Mouse (Mus musculus) testis, adult 2 months (tissue): ENCODE data around the gene Hyal3. TPM values are rescaled to one million over a fixed set of nuclear protein-coding genes. Genes with fewer than 3 reads are reported as not detected.
A peak's percentile ranks its signal among the peaks of the same experiment; 100 is the strongest.

Experiments
- H3K27ac ChIP-seq: fragments of 200-500 bp; 2 replicates; pipeline ENCODE4 v1.5.1; 2012; ENCODE audit warnings: low read depth, low read length; ENCODE audit not compliant: control insufficient read depth, insufficient read depth
- H3K27me3 ChIP-seq: fragments of 200-500 bp; 2 replicates; pipeline ENCODE4 v1.6.1; 2012; ENCODE audit warnings: mild to moderate bottlenecking, low read length, moderate library complexity; ENCODE audit not compliant: control insufficient read depth, insufficient read depth
- H3K36me3 ChIP-seq: fragments of 200-500 bp; 2 replicates; pipeline ENCODE4 v1.6.1; 2012; ENCODE audit warnings: mild to moderate bottlenecking, low read length; ENCODE audit not compliant: control insufficient read depth, insufficient read depth
- H3K4me1 ChIP-seq: fragments of 200-500 bp; 2 replicates; pipeline ENCODE4 v1.6.1; 2012; ENCODE audit warnings: low read length; ENCODE audit not compliant: control insufficient read depth, insufficient read depth
- H3K4me3 ChIP-seq: fragments of 200-500 bp; 2 replicates; pipeline ENCODE4 v1.5.1; 2012; ENCODE audit warnings: low read depth, mild to moderate bottlenecking, low read length, moderate library complexity, mixed read lengths; ENCODE audit not compliant: control insufficient read depth
- CTCF ChIP-seq: fragments of 200-500 bp; IDR thresholded peaks from 2 replicates; pipeline ENCODE4 v1.5.1; 2012; ENCODE audit warnings: low read depth, mild to moderate bottlenecking, inconsistent platforms, low read length, moderate library complexity; ENCODE audit not compliant: control insufficient read depth, insufficient read depth, insufficient replicate concordance
- POLR2A ChIP-seq: fragments of 200-500 bp; IDR thresholded peaks from 2 replicates; pipeline ENCODE4 v1.6.1; 2012; ENCODE audit warnings: low read depth, mild to moderate bottlenecking, inconsistent platforms, low read length, moderate library complexity; ENCODE audit not compliant: control insufficient read depth
- polyA plus RNA-seq: library from polyadenylated mRNA; depleted of rRNA; stranded (reverse); fragments of >200 nt; gene quantifications from 2 replicates; pipeline ENCODE4 v1.2.3, GENCODE M21; 2012

Hyal3 gene
- polyA plus RNA-seq, 1 experiment = 1.8 TPM

- no peak for TF ChIP-seq CTCF
- TF ChIP-seq POLR2A = no peak
- Histone ChIP-seq H3K36me3 (peaks cover 2% of the 10 kb centered on the region), H3K27me3 (no peaks in the 10 kb centered on the region), H3K27ac (no peak overlapping the region), H3K4me3 (peak overlapping the region; percentile 21; the same call in 1 of the 2 replicates), H3K4me1 (peaks cover 22% of the 10 kb centered on the region)
Observed at GRCm38 (mm10) chr9:107545199-107545598, 35.4 kb upstream of the Hyal3 start.

GRCm38 (mm10) chr9:107545602-107546001 lies 35.0 kb upstream of the Hyal3 start:
- Histone ChIP-seq H3K4me3 (no peak overlapping the region; the same call in 1 of the 2 replicates), H3K36me3 (peaks cover 2% of the 10 kb centered on the region), H3K27ac (no peak overlapping the region), H3K4me1 (peaks cover 22% of the 10 kb centered on the region), H3K27me3 (no peaks in the 10 kb centered on the region)
- TF ChIP-seq CTCF (peak; percentile 79; the same call in 1 of the 2 replicates), POLR2A (no peak)

- H3K4me3 ChIP-seq = peak within 1 kb of the TSS; percentile 88
- H3K4me1 ChIP-seq = peaks cover 20% of the 10 kb centered on the region
Observed at GRCm38 (mm10) chr9:107547026-107547425, 33.6 kb upstream of the Hyal3 start, which contains the start of gene Zmynd10. Gene Zmynd10, plus strand, starts transcription at chr9:107547298.

GRCm38 (mm10) chr9:107547957-107548356 lies 32.7 kb upstream of the Hyal3 start:
- TF ChIP-seq CTCF = no peak
- no peak for TF ChIP-seq POLR2A
- Histone ChIP-seq H3K4me1 (peaks cover 13% of the 10 kb centered on the region), H3K36me3 (peaks cover 2% of the 10 kb centered on the region), H3K27me3 (no peaks in the 10 kb centered on the region), H3K4me3 (peak overlapping the region; percentile 88), H3K27ac (peak overlapping the region; percentile 97)

More at GRCm38 (mm10) chr9:107547026-107547425, 33.6 kb upstream of the Hyal3 start, which contains the start of gene Zmynd10:
- H3K27ac ChIP-seq = peak within 1 kb of the TSS; percentile 97
- peaks cover 2% of the 10 kb centered on the region for H3K36me3 ChIP-seq
- H3K27me3 ChIP-seq = no peaks in the 10 kb centered on the region
- no peak for TF ChIP-seq CTCF
- TF ChIP-seq POLR2A = peak; percentile 86; the same call in 1 of the 2 replicates

- no peak for TF ChIP-seq CTCF
- TF ChIP-seq POLR2A = no peak
- Histone ChIP-seq H3K36me3 (peaks cover 2% of the 10 kb centered on the region), H3K27me3 (no peaks in the 10 kb centered on the region), H3K4me1 (peaks cover 18% of the 10 kb centered on the region), H3K27ac (peak overlapping the region; percentile 5; the same call in 1 of the 2 replicates), H3K4me3 (peak overlapping the region; percentile 88)
Observed at GRCm38 (mm10) chr9:107548820-107549219, 31.8 kb upstream of the Hyal3 start.

- peaks cover 2% of the 10 kb centered on the region for H3K36me3 ChIP-seq
- no peaks in the 10 kb centered on the region for H3K27me3 ChIP-seq
- peaks cover 18% of the 10 kb centered on the region for H3K4me1 ChIP-seq
- peak; percentile 35; the same call in 1 of the 2 replicates for TF ChIP-seq POLR2A
- TF ChIP-seq CTCF = no peak
- peak overlapping the region; percentile 12; the same call in 1 of the 2 replicates for H3K27ac ChIP-seq
- H3K4me3 ChIP-seq = peak overlapping the region; percentile 88
Observed at GRCm38 (mm10) chr9:107549297-107550074, 31.1 kb upstream of the Hyal3 start.

GRCm38 (mm10) chr9:107550491-107551116 lies 30.0 kb upstream of the Hyal3 start:
- Histone ChIP-seq H3K4me1 (peaks cover 18% of the 10 kb centered on the region), H3K27ac (peak overlapping the region; percentile 26), H3K27me3 (no peaks in the 10 kb centered on the region), H3K36me3 (peaks cover 2% of the 10 kb centered on the region), H3K4me3 (peak overlapping the region; percentile 88)
- TF ChIP-seq POLR2A = no peak
- no peak for TF ChIP-seq CTCF
